Mouse (Mus musculus): ENCODE results near the gene Ptch2.

Ptch2 gene

GRCm38 (mm10) chr4:117151416-117151815 is 55.5 kb downstream of the Ptch2 start:
- no peak for DNase-seq (ENCODE audit: extremely low read depth, low read depth)

- DNase-seq (ENCODE audit: extremely low read depth, low read depth) = no peak
Measured at GRCm38 (mm10) chr4:117152714-117153113, 56.8 kb downstream of the Ptch2 start.

DNA sequence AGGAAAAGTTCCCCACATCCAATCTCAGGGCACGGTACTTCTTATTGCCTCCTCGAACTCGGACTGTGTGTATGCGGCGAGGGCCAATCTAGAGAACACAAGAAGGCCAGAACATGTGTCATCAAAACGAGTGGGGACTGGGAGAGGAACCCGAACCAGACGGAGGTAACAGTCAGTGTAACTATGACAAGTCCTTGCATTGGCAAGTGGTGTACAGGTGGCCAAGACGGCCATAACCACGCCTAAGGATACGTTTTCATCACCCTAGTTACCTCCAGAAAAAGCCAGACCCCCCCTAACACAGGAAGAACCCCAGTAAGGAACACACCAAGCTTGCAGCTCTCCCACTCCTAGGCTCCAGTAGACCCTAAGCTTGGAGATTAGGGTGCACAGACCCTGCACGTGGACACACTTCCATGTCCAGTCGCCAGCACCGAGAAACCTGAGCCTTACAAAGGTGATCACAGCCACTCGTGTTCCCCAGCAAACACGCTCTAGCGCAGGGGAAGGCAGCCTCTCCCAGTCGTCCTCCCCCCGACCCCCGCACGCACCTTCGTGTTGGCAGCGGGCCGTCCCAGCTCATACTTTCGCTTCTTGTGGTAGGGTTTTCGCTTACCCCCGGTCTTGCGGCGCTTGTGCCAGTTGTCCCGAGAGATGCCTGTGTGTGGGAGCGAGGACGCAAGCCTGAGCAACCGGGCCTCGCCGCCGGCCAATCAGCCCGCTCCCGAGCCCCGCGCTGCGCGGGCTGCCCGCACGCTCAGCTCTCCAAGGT is 59.3 kb downstream of the Ptch2 start:
- no peak for DNase-seq (ENCODE audit: extremely low read depth, low read depth)

DNA sequence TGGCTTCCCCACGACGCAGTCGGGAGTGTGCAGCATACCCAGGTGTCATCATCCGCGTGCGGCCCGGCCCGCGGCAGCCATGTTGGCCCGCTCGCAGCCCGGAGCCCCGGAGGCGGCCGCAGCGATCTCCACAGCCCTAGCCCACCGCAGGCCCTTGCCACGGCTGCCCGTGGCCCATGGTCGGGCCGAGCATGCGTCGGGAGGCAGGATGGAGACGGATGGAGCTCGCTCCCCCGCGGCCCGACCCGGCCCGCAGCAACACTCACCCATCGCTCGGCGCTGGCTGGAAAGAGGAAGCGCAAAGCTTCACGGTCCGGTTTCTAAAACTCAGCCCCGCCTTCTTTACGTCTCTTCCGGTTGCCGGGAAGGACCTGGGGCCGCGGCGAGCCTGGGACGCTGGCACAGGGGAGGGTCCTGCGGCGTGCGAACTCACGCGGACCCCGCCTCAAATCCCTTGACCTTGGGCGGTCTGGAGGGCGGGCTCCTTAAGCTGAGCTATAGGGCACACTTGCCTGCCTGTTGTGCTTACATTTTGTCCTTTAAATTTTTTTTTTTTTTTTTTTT is 60.0 kb downstream of the Ptch2 start, which contains the start of gene Rps8:
TSS of gene Rps8 (minus strand) at position 452 of the 564 bp plus-strand sequence.
- peak; percentile 76 for DNase-seq (ENCODE audit: extremely low read depth, low read depth)

DNA sequence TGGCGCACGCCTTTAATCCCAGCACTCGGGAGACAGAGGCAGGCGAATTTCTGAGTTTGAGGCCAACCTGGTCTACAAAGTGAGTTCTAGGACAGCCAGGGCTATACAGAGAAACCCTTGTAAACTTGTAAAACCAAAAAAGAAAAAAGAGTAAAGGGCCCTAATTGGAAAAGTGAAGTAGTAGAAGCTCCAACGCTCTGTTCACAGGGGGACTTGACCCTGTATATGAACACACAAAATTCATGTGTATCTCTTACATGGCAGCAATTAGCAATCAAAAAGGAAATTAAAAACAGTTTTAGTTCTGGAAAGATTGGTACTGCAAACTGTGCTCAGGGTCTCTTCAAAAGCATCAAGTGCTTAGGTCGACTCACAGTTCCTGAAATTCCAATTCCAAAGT is 60.5 kb downstream of the Ptch2 start:
- DNase-seq (ENCODE audit: extremely low read depth, low read depth) = no peak

DNA sequence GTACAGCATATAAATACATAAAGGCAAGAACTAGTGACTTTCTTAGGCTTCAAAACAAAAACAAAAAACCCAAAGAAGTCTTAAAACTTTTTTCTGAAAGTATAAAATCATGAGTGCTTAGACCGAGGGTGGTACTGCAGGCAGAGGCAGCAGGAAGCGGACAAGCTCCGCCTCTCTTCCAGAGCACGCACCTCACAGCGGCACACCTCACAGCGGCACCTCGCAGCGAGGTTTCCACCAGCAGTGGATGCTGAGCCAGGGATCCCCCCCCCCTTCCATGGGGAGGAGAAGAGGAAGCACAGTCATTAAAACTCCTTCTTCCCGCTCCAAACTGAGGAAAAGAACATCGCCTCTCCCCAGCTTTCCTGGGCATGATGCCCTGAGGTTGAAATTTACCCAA is 63.8 kb downstream of the Ptch2 start:
- no peak for DNase-seq (ENCODE audit: extremely low read depth, low read depth)

- DNase-seq (ENCODE audit: extremely low read depth, low read depth) = no peak
Measured at GRCm38 (mm10) chr4:117161183-117161582, 65.3 kb downstream of the Ptch2 start.
